Mouse (Mus musculus) left cerebral cortex, postnatal 4 days (tissue): ENCODE measurements around the gene Rbx1. TPM values are rescaled to one million over a fixed set of nuclear protein-coding genes. Genes with fewer than 3 reads are reported as not detected.
"Not testable (repeated sequence)": the region's sequence is repeated elsewhere in the genome, so short reads cannot be mapped to it uniquely, and the experiment has no call there.

ENCODE experiments used
- DNase-seq: peaks from one replicate; pipeline ENCODE4 v3.0.0-alpha.2; 2022
- intact Hi-C: fragments of 180-260 bp; cut with DNase I; formaldehyde crosslinking; loops from one replicate; pipeline ENCODE4 v1.15.1; 2025
- total RNA-seq, 2 experiments: library from RNA; stranded (reverse); gene quantifications; 2 replicates each; pipeline ENCODE4 v1.2.3; 2021

Gene Rbx1
- total RNA-seq: 100 to 1,000 TPM; 141 to 149 TPM

DNA sequence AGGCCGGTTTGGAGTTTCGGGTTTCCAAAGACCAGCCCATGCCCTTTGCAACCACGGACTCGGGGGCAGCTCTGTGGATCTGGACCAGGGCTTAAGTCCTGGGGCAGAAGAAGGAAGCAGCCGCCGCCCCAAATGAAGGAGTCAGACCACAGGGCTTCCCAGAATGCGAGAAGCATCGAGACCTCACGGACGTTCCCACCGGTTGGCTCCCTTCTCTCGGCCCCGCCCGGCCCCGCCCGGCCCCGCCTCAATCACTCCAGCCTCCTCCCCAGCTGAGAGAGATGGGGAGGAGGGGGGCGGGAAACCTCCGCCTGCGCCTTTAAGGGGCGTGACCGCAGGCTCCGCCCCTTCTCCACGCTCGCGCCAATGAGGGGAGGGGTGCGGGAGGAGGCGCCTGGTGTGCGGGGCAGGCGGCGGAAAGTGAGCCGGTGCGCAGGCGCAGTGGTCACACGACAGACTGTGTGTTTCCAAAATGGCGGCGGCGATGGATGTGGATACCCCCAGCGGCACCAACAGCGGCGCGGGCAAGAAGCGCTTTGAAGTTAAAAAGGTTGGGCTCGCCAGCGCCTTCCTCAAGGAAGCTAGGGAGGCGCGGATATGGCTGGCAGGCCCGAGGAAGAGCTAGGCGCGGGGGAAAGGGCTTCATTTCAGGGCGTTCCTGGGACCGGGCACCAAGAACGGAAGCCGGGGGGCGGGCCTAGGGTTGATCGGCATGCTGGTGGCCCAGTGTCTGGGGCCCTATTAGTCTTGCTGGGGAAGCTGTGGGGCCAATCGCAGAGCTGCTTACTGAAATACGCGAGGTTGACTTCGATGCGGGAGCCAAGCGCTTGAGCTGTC is at the start of gene Rbx1:
Gene Rbx1 (plus strand): TSS at position 396 of the 837 bp plus-strand sequence.
- peak; percentile 100 for DNase-seq
- intact Hi-C loops: loop anchor here (2.0 to 5.0 kb wide), 2 partner anchors 56 to 121 kb away; no protein-coding TSS in a partner anchor

DNA sequence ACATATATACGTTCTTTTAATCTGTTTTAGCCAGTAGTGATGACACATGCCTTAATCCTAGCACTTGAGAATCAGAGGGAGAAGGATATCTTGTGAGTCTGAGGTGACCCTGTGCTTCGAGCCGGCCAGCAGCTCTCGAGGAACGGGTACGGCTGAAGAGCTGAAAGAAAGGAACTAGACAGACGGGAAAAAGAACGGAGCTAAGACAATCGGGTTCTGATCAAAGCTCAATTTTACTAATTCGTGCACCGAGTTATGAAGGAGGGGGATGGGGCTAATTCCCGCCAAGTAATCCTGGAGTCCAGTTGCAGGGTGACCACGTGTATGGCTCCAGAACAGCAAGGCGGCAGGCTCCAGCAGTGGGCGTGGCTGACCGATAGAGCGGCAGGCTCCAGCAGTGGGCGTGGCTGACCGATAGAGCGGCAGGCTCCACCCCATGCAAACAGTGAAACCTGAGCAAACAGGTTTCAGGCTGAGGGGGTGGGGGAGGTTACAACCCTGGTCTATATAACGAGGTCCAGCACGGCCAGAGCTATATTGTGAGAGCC is 49.3 kb upstream of the Rbx1 start:
- intact Hi-C loops: not testable (repeated sequence)
- DNase-seq: peak; percentile 33

DNA sequence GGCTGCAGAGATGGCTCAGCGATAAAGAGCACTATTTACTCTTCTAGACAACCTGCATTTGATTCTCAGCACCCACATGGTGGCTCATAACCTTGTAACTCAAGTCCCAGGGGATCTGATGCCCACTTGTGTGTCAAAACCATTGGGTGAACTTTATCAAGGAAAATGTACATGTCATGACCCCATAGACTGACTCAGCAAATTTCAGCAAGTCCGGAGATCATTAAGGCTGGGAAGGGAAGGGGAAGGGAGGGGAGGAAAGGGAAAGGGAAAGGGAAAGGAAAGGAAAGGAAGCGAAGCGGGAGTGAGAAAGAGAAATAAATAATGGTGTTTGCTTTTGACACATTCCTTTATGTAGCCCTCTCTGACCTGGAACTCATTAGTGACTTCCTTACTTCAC is 48.0 kb upstream of the Rbx1 start:
- intact Hi-C loops: no loop called here
- no peak for DNase-seq

DNA sequence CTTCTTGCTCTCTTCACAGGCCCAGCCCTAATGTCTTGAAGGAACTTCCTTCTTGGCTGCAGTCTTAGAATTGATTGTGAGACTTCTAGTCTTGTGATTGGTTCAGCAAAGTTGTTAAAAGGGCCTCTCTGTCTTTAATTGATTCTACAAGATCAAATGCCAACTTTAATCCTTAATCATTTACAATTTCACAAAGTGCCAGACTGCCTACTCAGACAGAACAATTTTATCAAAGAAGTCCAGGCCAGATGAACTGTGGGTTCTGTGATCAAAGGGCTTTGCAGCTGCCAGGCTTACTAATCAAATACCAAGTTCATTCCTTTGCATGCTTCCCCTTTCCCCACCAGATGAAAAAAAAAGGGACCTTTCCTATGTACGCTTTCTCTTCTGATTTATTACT is 44.6 kb upstream of the Rbx1 start:
- DNase-seq: no peak
- intact Hi-C loops: no loop called here

DNA sequence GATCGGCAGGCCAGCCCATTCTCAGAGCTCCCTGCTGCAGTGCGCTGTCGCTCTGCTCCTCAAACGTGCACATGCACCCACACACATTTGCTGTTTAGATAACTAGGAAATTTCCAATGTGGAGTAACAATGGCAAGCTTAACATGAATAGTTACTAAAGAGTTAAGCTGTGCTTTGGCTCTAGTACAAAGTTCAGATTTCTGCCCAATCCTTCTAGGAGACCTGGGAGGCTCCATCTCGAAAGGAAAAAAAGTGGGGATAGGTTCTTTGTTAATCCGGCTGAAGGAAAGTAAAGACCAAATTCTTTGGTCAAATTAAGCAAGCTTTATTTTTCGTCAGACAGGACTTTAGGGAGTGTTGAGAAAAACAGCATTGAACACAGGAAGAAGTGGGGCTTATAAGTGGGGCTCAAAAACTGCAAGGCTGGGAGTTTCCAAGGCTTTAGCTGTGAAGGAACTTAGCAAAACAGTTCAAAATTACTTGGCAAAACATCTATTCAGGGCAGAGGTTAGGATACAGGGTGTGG is 43.9 kb upstream of the Rbx1 start:
- intact Hi-C loops: no loop called here
- no peak for DNase-seq

DNA sequence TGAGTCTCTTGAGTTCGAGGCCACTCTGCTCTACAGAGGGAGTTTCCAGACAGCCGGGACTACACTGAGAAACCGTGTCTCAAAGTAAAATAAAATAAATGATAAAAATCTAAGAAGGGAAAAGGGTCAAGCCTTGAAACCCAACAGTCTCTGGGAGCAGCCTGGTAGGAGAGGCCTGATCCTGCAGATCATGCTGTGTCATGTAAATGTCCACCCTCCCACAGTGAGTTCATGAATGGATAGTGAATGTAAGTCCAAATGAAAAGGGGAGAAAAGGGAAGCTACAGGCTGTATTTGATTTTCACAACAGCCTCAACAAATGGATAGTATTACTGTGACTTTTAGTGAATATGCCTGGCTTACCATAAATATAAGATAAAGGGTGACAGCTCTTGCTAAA is 40.8 kb upstream of the Rbx1 start:
- DNase-seq: no peak
- intact Hi-C loops: no loop called here

DNA sequence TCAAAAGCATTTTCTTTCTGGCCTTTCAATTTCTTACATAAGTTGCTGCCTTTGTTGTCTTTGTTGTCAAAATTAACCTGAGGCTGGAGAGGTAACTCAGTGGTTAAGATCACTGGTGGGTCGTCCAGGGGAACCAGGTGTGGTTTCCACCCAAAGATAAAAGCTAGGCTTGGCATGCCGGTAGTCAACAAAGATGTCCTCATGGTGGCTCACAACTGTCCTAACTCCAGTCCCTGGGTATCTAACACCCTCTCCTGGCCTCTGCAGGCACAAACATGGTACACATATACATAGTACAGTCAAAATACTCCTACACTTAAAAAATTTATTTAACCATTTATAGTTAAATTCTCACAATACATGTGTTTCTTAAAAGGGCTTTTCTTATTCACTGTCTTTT is 38.1 kb upstream of the Rbx1 start:
- intact Hi-C loops: no loop called here
- DNase-seq: no peak

DNA sequence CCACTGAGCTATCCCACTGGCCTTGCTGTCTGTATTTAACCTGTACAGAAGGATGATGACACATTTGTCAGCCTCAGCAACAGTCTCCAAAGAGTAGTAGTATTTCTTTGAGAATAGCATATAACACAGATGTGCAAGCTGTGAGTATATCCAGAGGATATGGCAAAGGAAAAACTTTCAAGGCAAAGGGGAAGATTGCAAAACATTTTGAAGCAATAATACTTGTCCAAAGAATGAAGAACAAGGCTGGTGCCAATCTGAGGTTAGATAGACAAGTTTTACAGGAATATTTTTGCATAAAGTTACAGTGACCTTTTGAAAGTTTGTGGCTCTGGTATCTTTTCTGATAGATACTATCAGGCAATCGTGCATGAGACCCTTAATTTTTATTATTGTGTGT is 34.9 kb upstream of the Rbx1 start:
- intact Hi-C loops: no loop called here

DNA sequence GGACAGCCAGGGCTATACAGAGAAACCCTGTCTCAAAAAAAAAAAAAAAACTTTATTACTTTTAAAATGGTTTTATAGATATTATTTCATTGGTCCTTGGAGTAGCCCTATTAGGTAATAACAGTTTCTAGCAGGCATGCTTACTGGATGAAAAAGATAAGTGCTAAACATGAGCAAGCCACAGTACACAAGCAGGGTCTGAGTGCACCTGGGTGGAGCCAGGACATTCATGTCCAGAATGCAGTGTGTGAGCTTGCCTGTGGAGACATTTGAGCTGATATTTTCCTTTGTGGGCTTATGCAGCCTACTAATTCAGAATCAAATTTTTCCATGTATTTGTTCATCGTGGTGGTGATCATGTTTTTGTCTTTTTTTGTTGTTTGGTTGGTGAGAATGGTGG is 27.8 kb upstream of the Rbx1 start:
- intact Hi-C loops: no loop called here
- no peak for DNase-seq

More for the DNA sequence above, 34.9 kb upstream of the Rbx1 start:
- DNase-seq: no peak

DNA sequence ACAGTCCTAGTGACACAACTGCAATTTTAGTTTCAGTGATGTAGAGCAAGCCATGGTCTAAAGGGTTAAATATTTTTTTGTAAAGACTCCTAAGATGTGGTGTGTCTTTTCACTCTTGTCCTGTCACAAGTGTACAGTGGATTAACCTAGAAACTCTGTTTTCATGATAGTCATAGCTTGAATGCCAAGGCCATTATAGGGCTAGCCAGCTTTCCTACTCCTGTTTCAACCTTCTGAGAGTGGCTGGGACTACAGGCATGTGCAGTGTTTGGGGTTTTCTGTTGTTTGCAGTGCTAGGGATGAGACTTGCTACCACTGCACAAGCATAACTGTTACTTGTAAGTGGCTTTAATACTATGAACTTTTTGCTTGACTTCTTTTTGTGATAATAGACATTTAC is 26.9 kb upstream of the Rbx1 start:
- intact Hi-C loops: no loop called here
- no peak for DNase-seq

DNA sequence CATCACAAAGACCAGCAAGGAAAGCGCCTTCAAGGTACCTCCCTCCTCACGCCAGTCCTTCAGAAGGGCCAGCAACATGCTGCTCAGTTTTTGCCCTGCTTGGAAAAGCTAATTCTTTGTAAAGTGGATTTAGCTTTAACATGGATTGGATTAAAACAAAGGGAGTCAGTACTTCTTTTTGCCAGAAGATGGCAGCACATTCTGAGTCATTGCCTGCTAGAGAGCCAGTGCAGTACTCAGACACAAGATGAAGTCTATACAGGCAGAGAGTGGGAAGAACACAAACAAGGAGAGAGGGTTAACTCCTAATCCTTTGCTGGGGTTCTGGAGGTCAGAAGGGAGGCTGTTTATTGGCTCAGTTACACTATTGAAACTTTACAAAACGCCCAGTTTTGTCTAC is 17.6 kb upstream of the Rbx1 start:
- intact Hi-C loops: loop anchor here (5.0 kb wide), 1 partner anchor 159 kb away; no protein-coding TSS in a partner anchor
- DNase-seq: peak; percentile 21

DNA sequence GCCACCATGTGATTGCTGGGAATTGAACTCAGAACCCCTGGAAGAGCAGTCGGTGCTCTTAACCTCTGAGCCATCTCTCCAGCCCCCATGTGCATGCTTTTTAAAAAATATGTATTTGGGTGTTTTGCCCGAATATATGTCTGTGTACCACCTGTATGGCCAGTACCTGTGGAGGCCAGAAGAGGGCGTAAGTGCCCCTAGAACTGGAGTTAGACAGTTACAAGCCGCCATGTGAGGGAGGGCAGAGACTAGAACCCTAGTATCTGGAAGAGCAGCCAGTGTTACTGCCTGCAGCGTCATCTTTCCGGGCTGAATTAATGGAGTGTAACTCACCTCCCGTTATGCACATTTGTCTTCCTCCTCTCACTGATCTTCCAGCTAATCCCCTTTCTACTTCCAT is 4.6 kb upstream of the Rbx1 start:
- intact Hi-C loops: no loop called here
- no peak for DNase-seq

DNA sequence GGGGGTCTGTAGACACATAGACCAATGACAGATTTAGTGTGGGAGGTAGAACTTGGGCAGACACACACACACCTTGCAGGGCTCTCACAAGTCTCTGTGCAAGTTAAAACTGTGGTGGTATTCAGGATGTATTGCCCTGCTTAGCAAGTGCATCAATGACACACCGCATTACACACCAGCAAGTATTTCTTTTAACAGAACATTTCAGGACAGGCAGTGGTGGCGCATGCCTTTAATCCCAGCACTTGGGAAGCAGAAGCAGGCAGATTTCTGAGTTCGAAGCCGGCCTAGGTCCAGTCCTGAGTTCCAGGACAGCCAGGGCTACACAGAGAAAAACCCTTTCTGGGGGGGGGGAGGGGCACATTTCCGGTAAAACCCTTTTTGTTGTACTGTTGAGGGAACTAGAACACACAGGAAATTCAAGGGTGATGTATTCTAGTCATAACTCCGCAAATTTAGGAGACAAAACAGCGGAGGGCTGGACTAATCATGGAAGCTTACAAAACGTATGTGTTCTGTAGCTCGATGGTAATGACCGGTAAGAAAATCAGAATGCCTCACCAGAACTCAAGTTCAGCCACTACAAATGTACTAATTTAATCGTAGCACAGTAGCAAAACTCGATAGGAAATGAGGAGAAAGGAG is 958 bp upstream of the Rbx1 start:
- DNase-seq: no peak
- intact Hi-C loops: loop anchor here (5.0 kb wide), 1 partner anchor 57 kb away; no protein-coding TSS in a partner anchor

DNA sequence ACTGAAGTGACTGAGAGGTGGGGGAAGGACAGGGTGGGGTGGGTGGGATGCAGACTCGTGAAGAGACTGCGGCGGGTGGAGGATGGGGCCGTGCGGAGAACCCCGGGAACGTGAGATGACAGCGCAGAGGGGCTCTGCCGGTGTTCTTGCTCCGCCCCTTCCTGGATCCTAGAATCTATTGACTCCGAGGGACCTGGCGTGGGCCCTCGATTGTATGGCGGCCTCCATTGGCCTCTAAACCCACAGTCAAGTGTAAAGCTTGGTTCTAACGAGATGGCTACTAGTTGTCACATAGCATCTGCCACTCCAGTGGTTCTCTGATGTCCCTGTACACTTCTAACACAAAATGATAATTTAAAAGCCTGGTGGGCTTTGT is 630 bp downstream of the Rbx1 start:
- intact Hi-C loops: loop anchor here (2.0 to 5.0 kb wide), 2 partner anchors 56 to 120 kb away; no protein-coding TSS in a partner anchor
- DNase-seq: no peak

DNA sequence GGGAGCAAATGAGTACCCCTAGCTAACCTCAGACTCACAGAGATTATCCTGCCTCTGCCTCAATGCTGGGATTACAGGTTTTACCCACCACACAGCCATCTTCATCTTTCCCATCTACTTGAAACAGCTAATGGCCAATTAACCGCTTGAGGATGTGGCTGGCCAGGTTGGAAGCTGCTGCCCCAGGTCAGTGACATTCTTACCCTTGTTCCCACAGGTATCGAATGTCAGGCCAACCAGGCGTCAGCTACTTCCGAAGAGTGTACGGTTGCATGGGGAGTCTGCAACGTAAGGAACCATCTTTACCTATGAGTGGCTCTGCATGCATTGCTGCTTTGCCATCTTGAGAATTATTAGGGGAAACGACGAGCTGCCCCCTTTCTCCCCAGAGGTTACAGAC is 4.6 kb downstream of the Rbx1 start:
- intact Hi-C loops: no loop called here
- DNase-seq: no peak

DNA sequence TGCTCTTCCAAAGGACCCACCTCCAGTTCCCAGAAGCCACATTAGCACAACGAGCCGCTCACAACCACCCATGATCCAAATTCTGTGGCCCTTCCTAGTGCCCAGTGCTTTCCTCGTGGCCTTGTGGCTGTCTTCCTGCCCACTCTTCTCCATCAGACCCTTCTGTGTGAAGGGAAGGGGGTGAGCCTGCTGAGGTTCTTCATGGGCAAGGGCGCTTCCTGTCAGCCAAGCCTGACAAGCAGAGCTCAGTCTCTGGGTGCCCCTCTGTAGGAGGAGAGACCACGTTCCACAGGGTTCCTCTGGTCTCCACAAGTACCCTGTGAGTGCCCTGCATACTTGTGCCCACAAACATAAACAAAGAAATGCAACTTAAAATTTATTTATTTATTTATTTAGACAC is 6.2 kb downstream of the Rbx1 start:
- no peak for DNase-seq
- intact Hi-C loops: no loop called here

DNA sequence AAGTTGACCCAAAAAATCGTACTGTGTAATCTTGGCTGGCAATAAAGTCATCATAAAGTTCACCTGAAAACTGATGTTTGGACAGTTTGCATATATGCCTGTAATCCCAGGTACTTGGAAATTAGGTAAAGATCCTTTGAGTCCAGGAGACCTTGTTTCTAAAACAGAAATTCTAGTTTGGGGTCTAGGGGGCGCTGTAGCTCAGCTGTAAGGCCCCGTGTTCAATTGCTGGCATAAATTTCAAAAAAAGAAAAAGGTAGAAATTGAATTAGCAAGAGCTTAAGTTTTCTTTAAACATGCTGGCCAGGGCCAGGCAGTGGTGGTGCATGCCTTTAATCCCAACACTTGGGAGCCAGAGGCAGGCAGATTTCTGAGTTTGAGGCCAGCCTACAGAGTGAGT is 9.6 kb downstream of the Rbx1 start:
- DNase-seq: no peak
- intact Hi-C loops: no loop called here

DNA sequence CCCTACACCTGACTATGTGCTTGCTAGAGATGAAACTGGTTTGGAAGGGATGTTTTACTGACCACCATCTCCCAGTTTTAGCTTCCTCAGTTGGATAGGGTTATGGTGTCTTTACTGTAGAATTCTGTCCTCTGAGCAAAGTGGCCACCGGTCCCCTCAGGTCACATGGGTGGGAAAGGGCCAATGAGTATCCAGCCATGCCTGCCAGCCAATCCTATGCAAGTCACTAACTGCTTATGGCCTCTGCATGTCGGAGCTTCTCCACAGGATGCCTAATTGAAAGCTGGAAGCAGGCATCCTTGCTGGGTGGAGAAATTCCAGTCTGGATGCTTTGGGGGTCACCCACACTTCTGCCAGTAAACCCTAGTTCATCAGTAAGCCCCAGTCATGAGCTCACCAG is 10.5 kb downstream of the Rbx1 start:
- intact Hi-C loops: no loop called here
- DNase-seq: peak; percentile 18

DNA sequence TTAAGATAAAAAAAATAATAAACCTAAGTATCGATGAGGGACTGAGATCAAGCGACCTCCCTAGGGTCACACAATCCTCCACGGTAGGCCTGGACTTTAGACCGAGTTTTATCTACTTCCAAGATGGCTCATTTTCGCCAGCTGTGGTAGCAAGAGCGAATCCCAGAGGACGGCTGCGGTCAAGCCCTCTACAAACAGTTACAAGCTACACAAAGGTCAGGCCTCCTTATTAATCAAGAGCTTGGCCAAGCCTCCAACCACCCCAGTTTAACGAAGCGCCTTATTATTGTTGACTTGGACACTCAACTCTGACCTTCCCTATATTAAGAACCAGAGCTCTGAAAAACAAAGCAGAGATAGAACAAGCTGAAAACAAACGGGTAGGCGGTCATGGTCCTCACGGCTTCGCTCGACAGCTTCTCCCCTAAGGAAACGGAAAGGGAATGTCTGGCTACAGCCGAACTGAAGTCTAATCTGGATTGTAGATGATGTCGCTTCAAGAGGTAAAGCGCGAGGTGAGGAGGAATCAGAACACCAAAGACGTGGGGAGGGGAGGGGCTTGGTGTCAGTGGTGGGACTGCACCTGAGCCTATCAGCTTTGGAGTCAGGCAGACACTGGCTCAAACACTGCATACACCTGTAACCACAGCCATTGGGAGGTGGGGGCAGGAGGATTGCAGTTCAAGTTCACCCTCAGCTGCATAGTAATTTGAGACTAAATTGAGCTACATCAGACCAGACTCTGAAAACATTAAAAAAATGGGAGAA is 13.5 kb downstream of the Rbx1 start:
- intact Hi-C loops: no loop called here
- DNase-seq: no peak

DNA sequence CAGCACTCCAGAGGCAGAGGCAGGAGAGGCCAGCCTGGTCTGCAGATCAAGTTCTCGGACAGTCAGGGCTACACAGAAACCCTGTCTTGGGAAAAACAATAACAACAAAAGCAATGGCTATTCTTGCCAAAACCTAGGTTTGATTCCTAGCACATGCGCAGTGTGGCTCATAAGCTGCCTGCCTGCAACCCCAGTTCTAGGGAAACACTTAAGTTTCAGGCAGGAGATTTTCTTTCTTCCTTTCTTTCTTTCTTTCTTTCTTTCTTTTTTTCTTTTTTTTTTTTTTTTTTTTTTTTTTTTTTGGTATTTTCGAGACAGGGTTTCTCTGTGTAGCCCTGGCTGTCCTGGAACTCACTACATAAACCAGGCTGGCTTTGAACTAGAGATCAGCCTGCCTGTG is 14.2 kb downstream of the Rbx1 start:
- intact Hi-C loops: not testable (repeated sequence)

DNA sequence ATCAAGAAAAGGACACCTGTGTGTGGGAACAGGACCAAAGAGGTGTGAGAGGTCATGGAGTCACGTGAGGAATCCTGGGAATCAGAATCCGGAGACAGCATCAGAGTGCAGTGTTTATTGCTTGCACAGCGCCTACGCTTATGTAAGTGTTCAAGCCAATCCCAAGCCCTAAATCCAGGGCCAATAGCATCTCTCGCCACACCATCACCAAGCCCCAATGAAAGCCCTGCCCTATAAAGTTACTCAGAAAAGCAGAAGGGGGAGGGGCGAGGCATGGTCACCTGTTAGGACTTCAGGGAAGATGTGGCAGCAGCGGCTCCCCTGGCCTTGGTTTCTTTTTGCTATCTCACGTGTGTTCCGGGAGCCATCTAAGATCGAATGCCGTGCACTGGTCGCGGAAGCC is 14.9 kb downstream of the Rbx1 start:
- no peak for DNase-seq
- intact Hi-C loops: no loop called here

More for the DNA sequence above, 14.2 kb downstream of the Rbx1 start:
- DNase-seq: not testable (repeated sequence)
